In the genomic region with DNA sequence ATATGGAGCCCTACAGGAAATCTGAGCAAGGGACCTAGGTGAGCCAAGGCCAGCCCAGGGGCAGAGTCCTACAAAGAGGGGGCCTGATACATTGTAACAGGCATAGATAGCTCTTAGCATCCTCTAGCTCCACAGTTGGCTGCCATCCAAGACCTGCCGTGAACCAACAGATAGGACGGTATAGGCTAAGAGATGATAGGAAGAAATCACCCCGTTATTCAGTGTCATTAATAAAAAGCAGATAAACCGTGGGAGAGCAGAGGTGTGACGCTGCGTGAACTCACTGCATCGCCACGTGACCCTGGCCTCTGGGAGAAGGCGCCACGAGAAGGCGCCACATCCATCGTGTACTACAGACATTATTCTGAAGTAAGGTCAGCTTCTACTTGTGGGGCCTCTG, we compare ENCODE assay signal across 10 mouse cellular contexts. TPM values are rescaled to one million over a fixed set of nuclear protein-coding genes. Genes with fewer than 3 reads are reported as not detected.
DNase-seq lines count a peak whose midpoint lies in the region; ATAC-seq lines count a peak whose summit lies in the region.
"Had no signal": no experiment of that assay in that cellular context is flagged by ENCODE, and none has a peak within 500 bp of the region (broad histone marks: within the 10 kb centered on the region; RNA-seq: fewer than 3 reads in every experiment).

No protein-coding gene starts in this region.

- ATAC-seq in kidney, embryonic 15.5 days (replicated peaks; ENCODE audit: low FRiP score) = 0 out of 2 replicates have a peak, but pooled peaks have one; percentile 33

- no peaks in the 10 kb centered on the region for H3K27me3 ChIP-seq in kidney, embryonic 15.5 days
- H3K27me3 ChIP-seq: embryonic facial prominence, embryonic 12.5 days; neural tube, embryonic 12.5 days had no signal

- peaks cover 16% of the 10 kb centered on the region for H3K4me1 ChIP-seq in kidney, embryonic 15.5 days
- H3K4me1 ChIP-seq: embryonic facial prominence, embryonic 12.5 days; neural tube, embryonic 12.5 days had no signal

- peaks cover 75% of the 10 kb centered on the region for H3K36me3 ChIP-seq in kidney, embryonic 15.5 days

- no peaks in the 10 kb centered on the region for H3K9me3 ChIP-seq in kidney, embryonic 15.5 days (replicated peaks)
- H3K9me3 ChIP-seq: embryonic facial prominence, embryonic 12.5 days; neural tube, embryonic 12.5 days had no signal

- H3K27ac ChIP-seq in kidney, embryonic 15.5 days = peak overlapping the region; percentile 71
- H3K27ac ChIP-seq: embryonic facial prominence, embryonic 12.5 days; neural tube, embryonic 12.5 days had no signal

- 0 out of 2 replicates have a peak overlapping the region, but pooled peaks have one; percentile 3 for H3K9ac ChIP-seq in kidney, embryonic 15.5 days
- H3K9ac ChIP-seq: embryonic facial prominence, embryonic 12.5 days; neural tube, embryonic 12.5 days had no signal

- no peak for DNase-seq in kidney, adult 9 months
- peak; percentile 10 for DNase-seq in right cerebral cortex, postnatal 4 days
- DNase-seq in right cerebral cortex, postnatal 10 days (ENCODE audit: low spot score in 2 of 2) = no peak
- peak; percentile 46 for DNase-seq in heart, postnatal 4 days
- peak; percentile 85 for DNase-seq in testis, postnatal 14 days (ENCODE audit: low spot score)
- DNase-seq in frontal cortex, postnatal 14 days (ENCODE audit: low spot score in 2 of 2) = no peak

- no peak overlapping the region for H3K4me2 ChIP-seq in kidney, embryonic 15.5 days
- H3K4me2 ChIP-seq: embryonic facial prominence, embryonic 12.5 days; neural tube, embryonic 12.5 days had no signal

- WGBS in kidney, embryonic 15.5 days = 74% methylated on average over 12 of the region's 12 CpGs

- no peak overlapping the region for H3K4me3 ChIP-seq in kidney, embryonic 15.5 days (replicated peaks)
- H3K4me3 ChIP-seq: embryonic facial prominence, embryonic 12.5 days; neural tube, embryonic 12.5 days had no signal

RNA-seq across cellular contexts. Expression of gene Tmem204, which starts 19.5 kb away (rescaled TPM):
- polyA plus RNA-seq in kidney, embryonic 15.5 days (2015; fragmentation: Nextera tagmentation; extraction: Ambion mirVana) = 29.6 and 31.6 TPM in 2 replicates
- 10 to 100 TPM; 25.2 to 27.4 TPM for total RNA-seq in heart, postnatal 4 days (2021)

RNA-seq across cellular contexts. Expression of gene Ift140, which starts 48.0 kb away (rescaled TPM):
- polyA plus RNA-seq in kidney, embryonic 15.5 days (2015; fragmentation: Nextera tagmentation; extraction: Ambion mirVana) = 19.2 and 27.6 TPM in 2 replicates
- 1 to 10 TPM; 7.0 to 7.3 TPM for total RNA-seq in heart, postnatal 4 days (2021)

RNA-seq across cellular contexts. Expression of gene Cramp1l, which starts 48.3 kb away (rescaled TPM):
- 6.6 and 8.1 TPM in 2 replicates for polyA plus RNA-seq in kidney, embryonic 15.5 days (2015; fragmentation: Nextera tagmentation; extraction: Ambion mirVana)
- total RNA-seq in heart, postnatal 4 days (2021) = 10 to 100 TPM; 15.1 to 16.3 TPM

RNA-seq across cellular contexts. Expression of gene Telo2, which starts 51.9 kb away (rescaled TPM):
- 44.4 and 45.3 TPM in 2 replicates for polyA plus RNA-seq in kidney, embryonic 15.5 days (2015; fragmentation: Nextera tagmentation; extraction: Ambion mirVana)
- total RNA-seq in heart, postnatal 4 days (2021) = 10 to 100 TPM; 16.4 to 17.5 TPM

RNA-seq across cellular contexts. Expression of gene Ptx4, which starts 56.7 kb away (rescaled TPM):
- 0.16 and 0.24 TPM in 2 replicates for polyA plus RNA-seq in kidney, embryonic 15.5 days (2015; fragmentation: Nextera tagmentation; extraction: Ambion mirVana)
- total RNA-seq in heart, postnatal 4 days (2021) = 1 to 10 TPM; 1.4 TPM
- polyA plus RNA-seq: neural tube, embryonic 12.5 days; urinary bladder, adult 2 months had no signal

Comparison
In these comparisons a context has a peak if more than half of its experiments do, and no peak if none do; other contexts are left out.
1. DNase-seq: peak in right cerebral cortex, postnatal 4 days (single experiment), heart, postnatal 4 days (single experiment) and testis, postnatal 14 days (single experiment); none in kidney, adult 9 months (single experiment), right cerebral cortex, postnatal 10 days (0 of 2) and frontal cortex, postnatal 14 days (0 of 2).